ENCODE assay signal across 17 mouse cellular contexts in the genomic region with DNA sequence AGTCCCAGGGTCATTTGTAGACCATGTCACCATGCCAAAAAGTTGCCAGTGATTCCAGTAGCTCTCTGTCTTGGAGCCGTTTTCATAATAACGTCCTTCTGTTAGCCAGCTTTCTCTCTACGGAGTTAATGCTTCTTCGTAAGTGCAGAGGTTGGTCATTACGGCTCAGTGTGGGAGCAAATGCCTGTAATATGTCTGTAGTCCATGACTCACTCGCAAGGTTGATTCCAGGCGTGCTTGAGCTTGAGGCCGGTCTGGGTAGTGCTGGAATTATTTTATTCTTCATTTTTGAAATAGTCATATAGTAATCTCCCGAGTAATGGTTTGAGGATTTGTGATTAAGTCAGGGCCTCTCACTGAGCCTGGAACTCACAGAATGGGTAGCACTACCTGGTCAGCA. TPM values are rescaled to one million over a fixed set of nuclear protein-coding genes. Genes with fewer than 3 reads are reported as not detected.
DNase-seq lines count a peak whose midpoint lies in the region; ATAC-seq lines count a peak whose summit lies in the region.
"Had no signal": no experiment of that assay in that cellular context is flagged by ENCODE, and none has a peak within 500 bp of the region (broad histone marks: within the 10 kb centered on the region; RNA-seq: fewer than 3 reads in every experiment).

No protein-coding gene starts in this region.

- WGBS in heart, embryonic 11.5 days (ENCODE audit: insufficient replicate concordance) = 67% methylated on average over 9 of the region's 9 CpGs
- WGBS in lung, embryonic 15.5 days = 53% methylated on average over 9 of the region's 9 CpGs
- WGBS in intestine, embryonic 16.5 days = 64% methylated on average over 9 of the region's 9 CpGs

- DNase-seq in heart, postnatal 14 days = no peak
- DNase-seq in lung, postnatal 4 days = no peak
- DNase-seq in NIH3T3 (ENCODE audit: low read depth) = peak; percentile 81
- DNase-seq in cerebellum, postnatal 36 days = no peak
- DNase-seq: cerebellum, adult 11-12 months; kidney, adult 9 months; liver, postnatal 0 days had no signal

- ATAC-seq in heart, embryonic 11.5 days (replicated peaks; ENCODE audit: insufficient number of reproducible peaks, low FRiP score, low TSS enrichment) = no peak
- ATAC-seq in lung, embryonic 15.5 days (ENCODE audit: borderline replicate concordance, extremely low read depth, low FRiP score, low TSS enrichment) = no peak
- no peak for ATAC-seq in intestine, embryonic 16.5 days
- ATAC-seq in megakaryocyte progenitor cell, adult 5-6 weeks (replicated peaks; ENCODE audit: poor library complexity) = no peak
- ATAC-seq: activated CD4-positive, CD25-positive, alpha-beta regulatory T cell, adult 4 months; forebrain, embryonic 15.5 days; hindbrain, embryonic 16.5 days; liver, postnatal 0 days had no signal

- 0 out of 2 replicates have a peak overlapping the region, but pooled peaks have one; percentile 9 for H3K4me2 ChIP-seq in heart, embryonic 11.5 days
- no peak overlapping the region for H3K4me2 ChIP-seq in lung, embryonic 15.5 days
- H3K4me2 ChIP-seq in intestine, embryonic 16.5 days (ENCODE audit: low read depth, low read length) = no peak overlapping the region
- H3K4me2 ChIP-seq: embryonic facial prominence, embryonic 15.5 days; forebrain, embryonic 15.5 days had no signal

- peak overlapping the region; percentile 88 for H3K27ac ChIP-seq in heart, embryonic 11.5 days (ENCODE audit: low read depth, low read length)
- peak overlapping the region; percentile 81 for H3K27ac ChIP-seq in lung, embryonic 15.5 days
- peak overlapping the region; percentile 67 for H3K27ac ChIP-seq in intestine, embryonic 16.5 days (ENCODE audit: low read length)
- H3K27ac ChIP-seq: embryonic facial prominence, embryonic 15.5 days; forebrain, embryonic 15.5 days; left cerebral cortex, adult 2 months had no signal

- no peaks in the 10 kb centered on the region for H3K9me3 ChIP-seq in heart, embryonic 11.5 days (replicated peaks; ENCODE audit: control insufficient read depth, low read length)
- no peaks in the 10 kb centered on the region for H3K9me3 ChIP-seq in lung, embryonic 15.5 days
- H3K9me3 ChIP-seq in intestine, embryonic 16.5 days (ENCODE audit: control insufficient read depth, low read length) = no peaks in the 10 kb centered on the region
- H3K9me3 ChIP-seq: embryonic facial prominence, embryonic 15.5 days; forebrain, embryonic 15.5 days had no signal

- H3K4me1 ChIP-seq in heart, embryonic 11.5 days (ENCODE audit: control insufficient read depth, insufficient read depth, low read length) = peaks cover 48% of the 10 kb centered on the region
- peaks cover 52% of the 10 kb centered on the region for H3K4me1 ChIP-seq in lung, embryonic 15.5 days
- H3K4me1 ChIP-seq in intestine, embryonic 16.5 days (ENCODE audit: control insufficient read depth, insufficient read depth, low read length) = peaks cover 35% of the 10 kb centered on the region

- H3K36me3 ChIP-seq in heart, embryonic 11.5 days (ENCODE audit: control insufficient read depth, insufficient read depth, low read length) = no peaks in the 10 kb centered on the region
- H3K36me3 ChIP-seq in lung, embryonic 15.5 days = no peaks in the 10 kb centered on the region
- no peaks in the 10 kb centered on the region for H3K36me3 ChIP-seq in intestine, embryonic 16.5 days (ENCODE audit: control insufficient read depth, insufficient read depth, low read length)
- H3K36me3 ChIP-seq: forebrain, embryonic 15.5 days had no signal

- no peak overlapping the region for H3K9ac ChIP-seq in heart, embryonic 11.5 days (ENCODE audit: low read depth, low read length)
- no peak overlapping the region for H3K9ac ChIP-seq in lung, embryonic 15.5 days
- H3K9ac ChIP-seq in intestine, embryonic 16.5 days (ENCODE audit: low read depth, low read length) = no peak overlapping the region
- H3K9ac ChIP-seq: embryonic facial prominence, embryonic 15.5 days; forebrain, embryonic 15.5 days; liver, postnatal 0 days had no signal

- no peak overlapping the region for H3K4me3 ChIP-seq in heart, embryonic 11.5 days (ENCODE audit: low read depth, low read length)
- no peak overlapping the region for H3K4me3 ChIP-seq in lung, embryonic 15.5 days
- no peak overlapping the region for H3K4me3 ChIP-seq in intestine, embryonic 16.5 days (ENCODE audit: low read length)
- H3K4me3 ChIP-seq: embryonic facial prominence, embryonic 15.5 days; forebrain, embryonic 15.5 days; left cerebral cortex, adult 2 months had no signal

- intact Hi-C loops in heart, postnatal 14 days (cut with DNase I) = no loop called here

- H3K27me3 ChIP-seq in heart, embryonic 11.5 days (ENCODE audit: control insufficient read depth, insufficient read depth, low read length) = no peaks in the 10 kb centered on the region
- no peaks in the 10 kb centered on the region for H3K27me3 ChIP-seq in lung, embryonic 15.5 days
- H3K27me3 ChIP-seq in intestine, embryonic 16.5 days (replicated peaks; ENCODE audit: control insufficient read depth, insufficient read depth, low read length) = no peaks in the 10 kb centered on the region
- H3K27me3 ChIP-seq: embryonic facial prominence, embryonic 15.5 days; forebrain, embryonic 15.5 days had no signal

RNA-seq across cellular contexts. Expression of a gene that starts 43.4 kb away (rescaled TPM):
- 20.2 and 23.7 TPM in 2 replicates for polyA plus RNA-seq in heart, embryonic 11.5 days (2014; fragmentation: Nextera tagmentation; extraction: Ambion mirVana)
- total RNA-seq in heart, postnatal 14 days (2021) = 10 to 100 TPM; 23.6 to 24.9 TPM
- 16.2 and 19.1 TPM in 2 replicates for polyA plus RNA-seq in lung, embryonic 15.5 days (2015; fragmentation: Nextera tagmentation; extraction: Ambion mirVana)
- polyA plus RNA-seq in intestine, embryonic 16.5 days (2015; fragmentation: Nextera tagmentation; extraction: Ambion mirVana) = 10.8 and 11.4 TPM in 2 replicates
- not detected in 2 replicates for total RNA-seq in megakaryocyte progenitor cell, adult 5-6 weeks (2015)
- total RNA-seq in megakaryocyte progenitor cell, adult 5-6 weeks (2017) = 0.03 TPM in 1 of 2 replicates, not detected in the other
- total RNA-seq: common myeloid progenitor, adult 5-6 weeks had no signal
